7 mouse cellular contexts compared by ENCODE assay signal in genomic region chr4:141899936-141900335, GRCm38 (mm10). TPM values are rescaled to one million over a fixed set of nuclear protein-coding genes. Genes with fewer than 3 reads are reported as not detected.
A peak's percentile ranks its signal among the peaks of the same experiment; 100 is the strongest.
DNase-seq lines count a peak whose midpoint lies in the region; ATAC-seq and TF ChIP-seq lines count a peak whose summit lies in the region.

No protein-coding gene starts in this region.

- peaks cover 72% of the 10 kb centered on the region for H3K4me1 ChIP-seq in heart, embryonic 10.5 days
- 0 out of 2 replicates have a peak, but pooled peaks cover 3% of the 10 kb centered on the region for H3K4me1 ChIP-seq in lung, postnatal 0 days (ENCODE audit: insufficient read depth, low read depth, low read length)
- peaks cover 26% of the 10 kb centered on the region for H3K4me1 ChIP-seq in stomach, embryonic 15.5 days

- WGBS in heart, embryonic 10.5 days: 3% methylated on average over 8 of the region's 8 CpGs
- WGBS in lung, postnatal 0 days: 5% methylated on average over 8 of the region's 8 CpGs
- WGBS in stomach, embryonic 15.5 days: 6% methylated on average over 8 of the region's 8 CpGs

- peak; percentile 17 for DNase-seq in urinary bladder, postnatal 14 days (ENCODE audit: low spot score)
- no peak for DNase-seq in urinary bladder, postnatal 10 days (ENCODE audit: low spot score)
- DNase-seq in heart, embryonic 10.5 days (ENCODE audit: low spot score): no peak
- peak; percentile 81 for DNase-seq in lung, postnatal 0 days (ENCODE audit: low spot score)
- DNase-seq in adipocyte (ENCODE audit: low spot score): no peak
- DNase-seq in B cell, adult 2 months: no peak

- peak overlapping the region; percentile 82 for H3K27ac ChIP-seq in heart, embryonic 10.5 days
- no peak overlapping the region for H3K27ac ChIP-seq in lung, postnatal 0 days (ENCODE audit: low read length)
- peak overlapping the region; percentile 84 for H3K27ac ChIP-seq in stomach, embryonic 15.5 days

- no peak for TF ChIP-seq CTCF in lung, postnatal 0 days (IDR thresholded peaks at IDR 0.05)

- H3K36me3 ChIP-seq in heart, embryonic 10.5 days: no peaks in the 10 kb centered on the region
- H3K36me3 ChIP-seq in lung, postnatal 0 days (ENCODE audit: insufficient read depth, low read length): no peaks in the 10 kb centered on the region
- no peaks in the 10 kb centered on the region for H3K36me3 ChIP-seq in stomach, embryonic 15.5 days

- H3K9me3 ChIP-seq in heart, embryonic 10.5 days: no peaks in the 10 kb centered on the region
- H3K9me3 ChIP-seq in lung, postnatal 0 days (ENCODE audit: low read length): no peaks in the 10 kb centered on the region
- no peaks in the 10 kb centered on the region for H3K9me3 ChIP-seq in stomach, embryonic 15.5 days

- peak; percentile 60 for ATAC-seq in lung, postnatal 0 days
- peak; percentile 21; the same call in 1 of the 2 replicates for ATAC-seq in stomach, embryonic 15.5 days (ENCODE audit: insufficient read depth, low FRiP score, low read depth)

- H3K4me3 ChIP-seq in heart, embryonic 10.5 days: peak overlapping the region; percentile 23; the same call in 1 of the 2 replicates
- H3K4me3 ChIP-seq in lung, postnatal 0 days (ENCODE audit: low read depth, low read length): no peak overlapping the region
- no peak overlapping the region for H3K4me3 ChIP-seq in stomach, embryonic 15.5 days (replicated peaks)

- H3K27me3 ChIP-seq in heart, embryonic 10.5 days (ENCODE audit: insufficient read depth, poor library complexity, severe bottlenecking): no peaks in the 10 kb centered on the region
- no peaks in the 10 kb centered on the region; the same call in 1 of the 2 replicates for H3K27me3 ChIP-seq in lung, postnatal 0 days (replicated peaks; ENCODE audit: insufficient read depth, low read length)
- no peaks in the 10 kb centered on the region for H3K27me3 ChIP-seq in stomach, embryonic 15.5 days (replicated peaks)

- H3K4me2 ChIP-seq in lung, postnatal 0 days (replicated peaks; ENCODE audit: low read depth, low read length): no peak overlapping the region
- H3K4me2 ChIP-seq in stomach, embryonic 15.5 days: no peak overlapping the region

- no peak for TF ChIP-seq EP300 in lung, postnatal 0 days (IDR thresholded peaks at IDR 0.05)

- H3K9ac ChIP-seq in lung, postnatal 0 days (replicated peaks; ENCODE audit: low read depth): no peak overlapping the region
- H3K9ac ChIP-seq in stomach, embryonic 15.5 days: no peak overlapping the region

RNA-seq across cellular contexts. Expression of gene Efhd2, which starts 25.2 kb away (rescaled TPM):
- polyA plus RNA-seq in heart, embryonic 10.5 days (2016; fragmentation: Nextera tagmentation; extraction: Ambion mirVana): 139 and 151 TPM in 2 replicates
- polyA plus RNA-seq in lung, postnatal 0 days (2015; fragmentation: Nextera tagmentation; extraction: Ambion mirVana): 81.6 and 88.4 TPM in 2 replicates
- polyA plus RNA-seq in stomach, embryonic 15.5 days (2015; fragmentation: Nextera tagmentation; extraction: Ambion mirVana): 125 and 130 TPM in 2 replicates

RNA-seq across cellular contexts. Expression of gene Ctrc, which starts 53.8 kb away (rescaled TPM):
- not detected in 2 replicates for polyA plus RNA-seq in heart, embryonic 10.5 days (2016; fragmentation: Nextera tagmentation; extraction: Ambion mirVana)
- not detected in 2 replicates for polyA plus RNA-seq in lung, postnatal 0 days (2015; fragmentation: Nextera tagmentation; extraction: Ambion mirVana)
- 0.42 and 0.79 TPM in 2 replicates for polyA plus RNA-seq in stomach, embryonic 15.5 days (2015; fragmentation: Nextera tagmentation; extraction: Ambion mirVana)

Comparison
In these comparisons a context has a peak if more than half of its experiments do, and no peak if none do; other contexts are left out.
1. DNase-seq: peak in urinary bladder, postnatal 14 days (single experiment) and lung, postnatal 0 days (single experiment); none in urinary bladder, postnatal 10 days (single experiment), heart, embryonic 10.5 days (single experiment), adipocyte (single experiment) and B cell, adult 2 months (0 of 2).